Mouse (Mus musculus) cerebellum, adult 2 months (tissue): ENCODE measurements around the gene Zbtb7b.

ENCODE experiments used
- CTCF ChIP-seq: fragments of 200-500 bp; IDR thresholded peaks from 2 replicates; pipeline ENCODE4 v1.5.1; 2011; ENCODE audit warnings: low read depth, mild to moderate bottlenecking, control low read depth, low read length, moderate library complexity, borderline replicate concordance; ENCODE audit not compliant: insufficient read depth
- POLR2A ChIP-seq: fragments of 200-500 bp; IDR thresholded peaks from 2 replicates; pipeline ENCODE4 v1.6.1; 2011; ENCODE audit warnings: low read length, control low read depth, borderline replicate concordance; ENCODE audit not compliant: insufficient read depth

- TF ChIP-seq CTCF (no peak), POLR2A (no peak)
Observed at GRCm38 (mm10) chr3:89419571-89419970, 25.0 kb upstream of the Zbtb7b start.
